Mouse (Mus musculus) MN1 (cell line): ENCODE measurements around the gene Myl12a.
"Not testable (repeated sequence)": the region's sequence is repeated elsewhere in the genome, so short reads cannot be mapped to it uniquely, and the experiment has no call there.

Source experiments
- DNase-seq: peaks from one replicate; pipeline ENCODE4 v3.0.0-alpha.2; 2016; ENCODE audit warnings: low spot score

The Myl12a gene

GRCm38 (mm10) chr17:70989991-70990390 is 12.7 kb downstream of the Myl12a start:
- DNase-seq = peak; percentile 56

- no peak for DNase-seq
Observed at GRCm38 (mm10) chr17:70989430-70989829, 13.2 kb downstream of the Myl12a start.

- DNase-seq = no peak
Observed at GRCm38 (mm10) chr17:70988337-70988767, 14.3 kb downstream of the Myl12a start.

GRCm38 (mm10) chr17:70986831-70987660 is 15.6 kb downstream of the Myl12a start:
- peak; percentile 70 for DNase-seq

- DNase-seq = no peak
Observed at GRCm38 (mm10) chr17:70986355-70986740, 16.3 kb downstream of the Myl12a start.

- DNase-seq = no peak
Observed at GRCm38 (mm10) chr17:70985501-70986354, 16.9 kb downstream of the Myl12a start.

GRCm38 (mm10) chr17:70979345-70980223 is 23.1 kb downstream of the Myl12a start:
- no peak for DNase-seq

GRCm38 (mm10) chr17:70977799-70978198 is 24.9 kb downstream of the Myl12a start:
- DNase-seq = no peak

GRCm38 (mm10) chr17:70974065-70974464 is 28.6 kb downstream of the Myl12a start:
- not testable (repeated sequence) for DNase-seq

GRCm38 (mm10) chr17:70973398-70973797 is 29.3 kb downstream of the Myl12a start:
- no peak for DNase-seq

- DNase-seq = no peak
Observed at GRCm38 (mm10) chr17:70971206-70971605, 31.5 kb downstream of the Myl12a start.

GRCm38 (mm10) chr17:70968606-70969191 is 34.0 kb downstream of the Myl12a start:
- DNase-seq = peak; percentile 86

- peak; percentile 23 for DNase-seq
Observed at GRCm38 (mm10) chr17:70967646-70968045, 35.0 kb downstream of the Myl12a start.

- peak; percentile 49 for DNase-seq
Observed at GRCm38 (mm10) chr17:70967191-70967590, 35.5 kb downstream of the Myl12a start.

- no peak for DNase-seq
Observed at GRCm38 (mm10) chr17:70966126-70966525, 36.6 kb downstream of the Myl12a start.

- DNase-seq = no peak
Observed at GRCm38 (mm10) chr17:70965281-70965680, 37.4 kb downstream of the Myl12a start.

- DNase-seq = not testable (repeated sequence)
Observed at GRCm38 (mm10) chr17:70963546-70963945, 39.1 kb downstream of the Myl12a start.

- no peak for DNase-seq
Observed at GRCm38 (mm10) chr17:70951266-70951665, 51.4 kb downstream of the Myl12a start.

- no peak for DNase-seq
Observed at GRCm38 (mm10) chr17:70949171-70949570, 53.5 kb downstream of the Myl12a start.

GRCm38 (mm10) chr17:70948721-70949120 is 54.0 kb downstream of the Myl12a start:
- DNase-seq = no peak

- DNase-seq = no peak
Observed at GRCm38 (mm10) chr17:70943779-70944178, 58.9 kb downstream of the Myl12a start.
